Mouse (Mus musculus): ENCODE data around the gene Gm4756.

DNA sequence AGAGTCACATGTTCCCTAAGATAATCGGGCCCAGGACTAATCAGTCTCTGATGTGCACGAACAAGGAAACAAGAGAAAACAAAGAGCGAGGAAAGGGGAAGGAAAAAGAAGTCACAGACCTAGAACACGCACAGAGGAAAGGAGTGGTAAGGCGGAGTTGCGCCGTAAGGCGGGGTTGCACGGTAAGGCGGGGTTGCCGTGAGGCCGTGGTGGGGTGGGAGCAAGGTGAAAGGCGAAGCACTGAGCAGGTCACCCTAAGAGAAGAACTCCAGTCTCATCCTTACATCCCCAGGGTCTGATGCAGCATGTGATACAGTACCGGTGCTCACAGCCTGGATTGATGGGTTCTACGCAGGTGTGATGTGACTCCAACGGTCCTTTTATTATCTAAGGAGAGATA lies 6.3 kb upstream of the Gm4756 start:
- TF ChIP-seq CTCF (IDR thresholded peaks at IDR 0.05; ENCODE audit: low read depth, low read length) (no peak), POLR2A (IDR thresholded peaks at IDR 0.05; ENCODE audit: insufficient read depth, low read length) (no peak), EP300 (IDR thresholded peaks at IDR 0.05; ENCODE audit: insufficient read depth, low read depth, low read length) (peak; percentile 55; the same call in 1 of the 2 replicates)

Measured in ES-Bruce4 (cell line).